Mouse (Mus musculus) brain, embryonic 14.5 days (tissue): ENCODE results near the gene Creg2.

ENCODE experiments used
- CTCF ChIP-seq: fragments of 200-500 bp; IDR thresholded peaks from 2 replicates; pipeline ENCODE4 v1.5.1; 2012; ENCODE audit warnings: inconsistent platforms, mild to moderate bottlenecking, moderate library complexity, borderline replicate concordance; ENCODE audit not compliant: insufficient read depth, insufficient read length; ENCODE audit errors: extremely low read depth
- POLR2A ChIP-seq: fragments of 200-500 bp; IDR thresholded peaks from 2 replicates; pipeline ENCODE4 v1.6.1; 2012; ENCODE audit warnings: mild to moderate bottlenecking, inconsistent platforms, borderline replicate concordance; ENCODE audit not compliant: poor library complexity, insufficient read depth, insufficient read length, severe bottlenecking; ENCODE audit errors: extremely low read depth

DNA sequence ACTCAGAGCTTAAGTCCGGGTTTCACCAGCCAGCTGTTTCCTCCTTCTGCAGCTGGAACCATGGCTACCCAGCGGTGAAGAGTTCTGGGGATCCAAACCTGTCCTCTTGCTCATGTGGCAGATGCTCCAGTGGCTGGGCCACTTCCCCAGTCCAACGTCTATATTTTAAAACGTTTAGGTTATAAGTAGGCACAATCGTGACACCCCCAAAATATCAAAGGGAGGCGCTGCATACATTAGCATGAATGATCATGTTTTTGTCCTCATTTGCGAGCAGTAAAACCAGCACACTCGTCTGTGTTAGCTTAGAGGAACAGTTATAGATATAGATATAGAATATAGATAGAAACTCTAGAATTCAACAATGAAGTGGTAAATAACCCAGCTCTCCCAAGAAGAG, 14.1 kb downstream of the Creg2 start:
- no peak for TF ChIP-seq CTCF
- TF ChIP-seq POLR2A: no peak
